Mouse (Mus musculus): ENCODE data around the gene Grem1. TPM values are rescaled to one million over a fixed set of nuclear protein-coding genes. Genes with fewer than 3 reads are reported as not detected.
A peak's percentile ranks its signal among the peaks of the same experiment; 100 is the strongest.

Grem1 gene
- total RNA-seq (2017), result not detected in 2 replicates

DNA sequence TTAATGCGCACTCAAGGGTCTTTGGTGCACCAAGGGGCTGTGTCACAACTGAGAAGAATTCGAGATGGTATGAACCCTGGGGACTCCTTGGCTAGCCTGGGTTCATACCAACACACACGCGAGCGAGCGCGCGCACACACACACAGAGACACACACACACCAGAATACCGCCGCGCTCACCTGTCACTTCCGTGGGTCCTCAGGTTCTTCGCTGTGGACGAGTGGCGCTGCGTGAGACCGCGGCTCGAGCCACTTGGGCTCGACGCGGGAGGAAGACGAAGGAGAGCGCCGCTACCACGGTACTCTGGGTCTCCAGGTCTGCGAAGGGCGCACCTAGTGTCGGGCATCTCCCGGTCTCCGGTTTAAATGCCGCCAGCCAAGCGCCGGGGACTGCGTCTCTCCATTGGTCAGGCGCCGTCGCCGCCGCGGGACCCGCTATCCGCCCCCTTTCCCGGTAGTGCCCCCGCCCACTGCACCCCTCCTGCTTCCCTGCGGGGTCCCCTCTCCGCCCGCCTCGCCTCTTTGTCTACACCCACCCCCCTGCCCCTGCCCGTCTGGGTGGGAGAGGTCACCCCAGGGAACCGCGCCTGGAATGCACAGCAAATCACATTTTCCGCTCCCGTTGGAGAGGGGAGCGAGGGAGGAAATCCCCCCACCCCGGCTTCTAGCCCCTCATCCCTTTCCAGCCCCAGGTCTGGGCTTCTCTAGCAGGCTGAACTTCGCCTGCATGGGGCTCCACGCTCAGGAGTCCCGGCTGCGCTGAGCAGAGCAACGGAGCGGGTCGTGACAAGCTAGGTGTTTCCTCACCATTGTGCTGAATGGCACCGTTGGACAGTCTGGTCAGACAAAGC lies at the start of gene Grem1:
Gene Grem1 (minus strand): TSS at position 336 of the 851 bp plus-strand sequence.
- peak; percentile 34 to 35; a peak in 3 of 4 replicates for ATAC-seq (replicated peaks in 1 of 2; ENCODE audit: insufficient read depth in 1 of 2, low FRiP score in 2 of 2, low TSS enrichment in 1 of 2, low read depth in 1 of 2, poor library complexity in 2 of 2, severe bottlenecking in 2 of 2)

GRCm38 (mm10) chr2:113807640-113808039 lies 49.2 kb upstream of the Grem1 start:
- ATAC-seq (replicated peaks in 1 of 2; ENCODE audit: insufficient read depth in 1 of 2, low FRiP score in 2 of 2, low TSS enrichment in 1 of 2, low read depth in 1 of 2, poor library complexity in 2 of 2, severe bottlenecking in 2 of 2), result peak; percentile 42 to 56

DNA sequence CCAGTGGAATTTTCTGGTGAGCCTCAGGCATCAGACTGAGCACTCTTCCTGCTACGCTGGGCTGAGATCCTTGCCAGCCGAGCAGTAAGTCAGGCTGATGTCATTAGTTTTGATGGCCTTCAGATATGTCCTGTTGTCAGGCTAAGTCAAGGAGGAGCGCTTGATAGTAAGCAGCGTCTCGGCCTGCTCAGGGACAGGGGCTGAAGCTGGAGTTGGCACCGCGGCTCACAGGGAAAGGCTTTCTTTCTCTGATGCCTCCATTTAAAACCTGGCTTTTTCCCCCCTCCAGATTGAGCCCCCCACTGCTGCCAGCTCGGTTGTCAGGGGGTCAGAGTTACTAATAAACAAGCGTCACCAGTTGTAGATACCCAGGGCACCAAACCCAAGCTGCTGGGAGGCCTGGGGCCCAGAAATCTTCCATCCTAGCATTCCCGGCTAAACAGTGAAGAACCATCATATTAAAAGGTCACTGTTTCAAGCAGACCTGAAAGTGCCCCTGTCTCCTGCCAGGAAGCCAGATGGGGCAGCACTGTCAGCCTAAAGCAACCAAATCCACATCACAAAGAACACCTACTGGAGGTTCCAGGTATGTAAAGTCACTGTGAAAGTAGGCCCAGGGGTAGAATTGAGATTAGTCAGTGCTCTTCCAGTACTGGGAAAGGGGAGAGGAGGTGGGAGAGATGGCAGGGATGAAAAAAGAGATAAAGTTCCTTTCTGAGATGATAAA lies 48.6 kb upstream of the Grem1 start:
- no peak for ATAC-seq (replicated peaks in 1 of 2; ENCODE audit: insufficient read depth in 1 of 2, low FRiP score in 2 of 2, low TSS enrichment in 1 of 2, low read depth in 1 of 2, poor library complexity in 2 of 2, severe bottlenecking in 2 of 2)

- no peak for ATAC-seq (replicated peaks in 1 of 2; ENCODE audit: insufficient read depth in 1 of 2, low FRiP score in 2 of 2, low TSS enrichment in 1 of 2, low read depth in 1 of 2, poor library complexity in 2 of 2, severe bottlenecking in 2 of 2)
Observed at GRCm38 (mm10) chr2:113805765-113806164, 47.3 kb upstream of the Grem1 start.

DNA sequence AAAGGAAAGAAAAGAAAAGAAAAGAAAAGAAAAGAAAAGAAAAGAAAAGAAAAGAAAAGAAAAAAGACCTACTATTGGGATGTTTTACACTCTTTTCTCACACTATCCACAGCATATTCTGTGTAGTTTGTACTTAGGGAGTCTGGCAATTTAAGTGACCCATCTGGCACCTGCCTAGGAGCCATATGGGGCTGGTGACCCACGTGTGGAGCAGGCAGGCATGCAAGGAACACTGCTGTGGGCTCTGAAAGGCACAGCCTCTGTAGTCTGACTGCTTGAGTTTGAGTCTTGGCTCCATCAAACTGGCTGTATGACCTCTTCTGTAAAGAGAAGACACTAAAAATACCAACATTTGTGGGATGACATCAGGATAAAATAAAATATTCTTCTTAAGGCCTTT lies 45.3 kb upstream of the Grem1 start:
- ATAC-seq (replicated peaks in 1 of 2; ENCODE audit: insufficient read depth in 1 of 2, low FRiP score in 2 of 2, low TSS enrichment in 1 of 2, low read depth in 1 of 2, poor library complexity in 2 of 2, severe bottlenecking in 2 of 2), result no peak

- ATAC-seq (replicated peaks in 1 of 2; ENCODE audit: insufficient read depth in 1 of 2, low FRiP score in 2 of 2, low TSS enrichment in 1 of 2, low read depth in 1 of 2, poor library complexity in 2 of 2, severe bottlenecking in 2 of 2), result no peak
Observed at GRCm38 (mm10) chr2:113800846-113801245, 42.4 kb upstream of the Grem1 start.

- no peak for ATAC-seq (replicated peaks in 1 of 2; ENCODE audit: insufficient read depth in 1 of 2, low FRiP score in 2 of 2, low TSS enrichment in 1 of 2, low read depth in 1 of 2, poor library complexity in 2 of 2, severe bottlenecking in 2 of 2)
Observed at GRCm38 (mm10) chr2:113798605-113799004, 40.2 kb upstream of the Grem1 start.

DNA sequence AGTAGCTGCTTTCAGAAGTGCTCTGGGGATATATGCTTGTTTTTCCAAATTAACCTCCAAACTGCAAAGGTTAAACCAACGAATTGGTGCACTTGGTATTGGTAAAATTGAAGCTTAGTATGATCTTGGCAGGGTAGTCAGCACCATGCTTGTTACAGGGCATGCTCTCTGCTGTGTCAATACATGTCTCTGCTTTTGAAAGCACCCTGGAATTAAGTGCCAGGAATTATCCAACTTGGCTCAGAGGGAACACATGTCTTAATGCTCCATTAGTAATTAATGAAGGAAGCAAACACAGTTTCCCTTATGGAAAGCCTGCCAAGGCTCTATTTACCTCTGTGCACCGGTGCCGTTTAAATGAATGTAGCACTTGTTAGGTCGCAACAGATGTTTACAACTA lies 36.7 kb upstream of the Grem1 start:
- no peak for ATAC-seq (replicated peaks in 1 of 2; ENCODE audit: insufficient read depth in 1 of 2, low FRiP score in 2 of 2, low TSS enrichment in 1 of 2, low read depth in 1 of 2, poor library complexity in 2 of 2, severe bottlenecking in 2 of 2)

GRCm38 (mm10) chr2:113793521-113793920 lies 35.1 kb upstream of the Grem1 start:
- no peak for ATAC-seq (replicated peaks in 1 of 2; ENCODE audit: insufficient read depth in 1 of 2, low FRiP score in 2 of 2, low TSS enrichment in 1 of 2, low read depth in 1 of 2, poor library complexity in 2 of 2, severe bottlenecking in 2 of 2)

GRCm38 (mm10) chr2:113788821-113789387 lies 30.5 kb upstream of the Grem1 start:
- no peak for ATAC-seq (replicated peaks in 1 of 2; ENCODE audit: insufficient read depth in 1 of 2, low FRiP score in 2 of 2, low TSS enrichment in 1 of 2, low read depth in 1 of 2, poor library complexity in 2 of 2, severe bottlenecking in 2 of 2)

DNA sequence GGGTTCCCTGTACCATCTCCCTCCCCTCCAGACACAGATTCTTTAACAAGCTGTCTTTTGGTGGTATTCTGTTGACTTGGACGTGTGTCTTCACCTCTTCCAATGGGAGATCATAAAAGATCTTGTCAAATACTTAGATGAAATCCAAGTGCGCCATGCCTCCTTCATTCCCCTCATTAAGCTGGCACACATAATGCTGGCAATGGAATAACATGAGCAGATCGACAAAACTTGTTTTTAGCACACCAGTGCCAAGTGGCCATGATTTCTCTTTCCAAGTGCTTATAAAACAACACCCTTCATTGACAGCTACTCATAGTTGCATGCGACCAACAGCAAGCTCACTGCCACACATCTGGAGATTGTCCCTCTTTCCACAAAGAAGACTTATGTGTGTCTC lies 29.4 kb upstream of the Grem1 start:
- no peak for ATAC-seq (replicated peaks in 1 of 2; ENCODE audit: insufficient read depth in 1 of 2, low FRiP score in 2 of 2, low TSS enrichment in 1 of 2, low read depth in 1 of 2, poor library complexity in 2 of 2, severe bottlenecking in 2 of 2)

DNA sequence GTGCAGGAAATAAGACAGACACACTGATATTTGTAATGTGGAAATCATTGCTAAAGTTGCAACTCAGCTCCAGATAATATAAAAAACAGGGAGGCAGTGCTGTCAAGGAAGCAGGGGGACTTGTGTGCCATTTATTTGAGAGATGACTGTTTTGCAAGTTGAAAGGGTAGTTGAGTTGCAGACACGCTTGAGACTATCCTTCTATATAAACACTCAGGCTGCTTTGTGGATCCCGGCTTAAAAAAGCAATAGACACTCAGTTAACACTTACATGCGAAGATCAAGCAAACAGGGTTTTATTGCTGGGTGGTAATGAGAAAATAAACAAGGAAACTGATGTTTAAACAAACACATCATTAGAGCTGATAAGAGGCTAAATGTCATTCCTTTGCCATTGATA lies 26.4 kb upstream of the Grem1 start:
- ATAC-seq (replicated peaks in 1 of 2; ENCODE audit: insufficient read depth in 1 of 2, low FRiP score in 2 of 2, low TSS enrichment in 1 of 2, low read depth in 1 of 2, poor library complexity in 2 of 2, severe bottlenecking in 2 of 2), result no peak

GRCm38 (mm10) chr2:113781521-113781920 lies 23.1 kb upstream of the Grem1 start:
- ATAC-seq (replicated peaks in 1 of 2; ENCODE audit: insufficient read depth in 1 of 2, low FRiP score in 2 of 2, low TSS enrichment in 1 of 2, low read depth in 1 of 2, poor library complexity in 2 of 2, severe bottlenecking in 2 of 2), result no peak

GRCm38 (mm10) chr2:113781107-113781506 lies 22.7 kb upstream of the Grem1 start:
- no peak for ATAC-seq (replicated peaks in 1 of 2; ENCODE audit: insufficient read depth in 1 of 2, low FRiP score in 2 of 2, low TSS enrichment in 1 of 2, low read depth in 1 of 2, poor library complexity in 2 of 2, severe bottlenecking in 2 of 2)

- no peak for ATAC-seq (replicated peaks in 1 of 2; ENCODE audit: insufficient read depth in 1 of 2, low FRiP score in 2 of 2, low TSS enrichment in 1 of 2, low read depth in 1 of 2, poor library complexity in 2 of 2, severe bottlenecking in 2 of 2)
Observed at GRCm38 (mm10) chr2:113779336-113779735, 20.9 kb upstream of the Grem1 start.

- no peak for ATAC-seq (replicated peaks in 1 of 2; ENCODE audit: insufficient read depth in 1 of 2, low FRiP score in 2 of 2, low TSS enrichment in 1 of 2, low read depth in 1 of 2, poor library complexity in 2 of 2, severe bottlenecking in 2 of 2)
Observed at GRCm38 (mm10) chr2:113778036-113778435, 19.6 kb upstream of the Grem1 start.

DNA sequence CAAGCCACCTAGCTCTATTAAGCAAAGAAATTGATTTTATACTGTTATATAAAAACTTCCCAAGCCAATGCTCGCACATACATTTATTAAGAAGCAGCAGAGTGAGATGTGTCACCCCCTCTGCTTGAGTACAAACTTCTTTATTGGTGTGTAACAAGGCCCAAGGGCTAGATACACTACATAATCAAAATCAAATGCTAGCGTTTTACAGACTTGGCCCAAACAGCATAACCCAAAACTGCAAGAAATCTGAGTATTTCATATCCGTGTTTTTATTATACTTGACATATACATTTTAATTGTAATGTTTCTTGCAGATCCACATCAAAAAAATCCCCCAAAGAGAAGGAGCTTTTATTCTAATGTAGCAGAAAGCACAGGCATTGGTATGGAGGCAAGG lies 17.9 kb upstream of the Grem1 start:
- no peak for ATAC-seq (replicated peaks in 1 of 2; ENCODE audit: insufficient read depth in 1 of 2, low FRiP score in 2 of 2, low TSS enrichment in 1 of 2, low read depth in 1 of 2, poor library complexity in 2 of 2, severe bottlenecking in 2 of 2)

DNA sequence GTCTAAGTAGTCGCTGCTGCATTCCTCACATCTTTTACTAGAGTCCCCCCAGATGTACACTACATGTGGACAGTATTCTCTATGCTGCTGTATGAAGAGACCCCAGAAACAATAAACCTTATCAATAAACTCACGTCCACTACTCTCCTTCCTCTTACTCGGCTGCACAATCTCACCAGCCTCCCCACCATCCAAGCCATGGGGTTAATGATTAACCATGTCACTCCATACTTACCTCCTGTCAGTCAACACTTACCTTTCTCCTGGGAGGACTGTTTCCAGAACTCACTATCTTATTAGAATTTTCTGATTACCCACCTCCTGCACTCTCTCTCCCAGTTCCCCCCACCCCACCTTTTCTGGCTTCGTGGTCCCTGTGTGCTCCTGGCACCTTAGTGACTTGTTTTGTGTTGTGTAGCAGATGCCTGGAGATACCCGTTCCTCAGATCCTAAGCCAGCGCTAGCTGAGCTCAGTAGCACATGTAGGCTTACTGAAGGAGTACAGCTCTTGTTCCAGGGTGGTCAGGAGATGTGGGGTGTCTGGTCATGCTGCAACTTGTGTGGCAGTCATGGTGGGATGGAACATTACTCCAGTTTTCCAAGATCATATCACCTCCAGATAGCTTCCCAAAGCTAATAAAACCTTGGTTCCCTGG lies 15.8 kb upstream of the Grem1 start:
- ATAC-seq (replicated peaks in 1 of 2; ENCODE audit: insufficient read depth in 1 of 2, low FRiP score in 2 of 2, low TSS enrichment in 1 of 2, low read depth in 1 of 2, poor library complexity in 2 of 2, severe bottlenecking in 2 of 2), result no peak

All from hematopoietic stem cell, adult 5-6 weeks (primary cell).